Mouse (Mus musculus) liver, embryonic 14.5 days (tissue): ENCODE measurements around the gene Smc5.

Source experiments
- CTCF ChIP-seq: IDR thresholded peaks from 2 replicates; pipeline ENCODE4 v1.5.1; 2016; ENCODE audit warnings: antibody characterized with exemption, low read depth, control low read depth
- EP300 ChIP-seq: IDR thresholded peaks from 2 replicates; pipeline ENCODE4 v1.6.1; 2016; ENCODE audit warnings: antibody characterized with exemption, low read depth

DNA sequence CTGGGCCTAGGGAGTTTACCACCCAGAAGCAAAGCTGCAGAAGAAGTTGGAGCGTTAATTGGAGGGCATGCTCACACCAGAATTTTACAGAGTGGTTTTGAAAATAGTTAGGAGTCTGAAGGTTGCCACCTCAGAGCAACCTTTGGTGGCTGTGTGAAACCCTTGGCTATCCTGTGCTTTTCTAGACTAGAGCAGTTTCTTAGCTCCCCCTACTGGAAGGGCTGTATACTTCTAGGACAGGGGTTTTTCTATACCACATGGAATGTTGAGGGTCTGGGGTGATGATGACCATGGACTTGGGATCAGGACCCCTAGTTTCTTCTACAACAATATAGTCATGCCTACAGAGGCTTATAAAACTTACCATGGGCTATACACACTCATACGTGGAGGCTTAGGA lies 36.3 kb upstream of the Smc5 start:
- no peak for TF ChIP-seq EP300
- peak; percentile 47; the same call in 1 of the 2 replicates for TF ChIP-seq CTCF
